Mouse (Mus musculus): ENCODE results near the gene Clip1. TPM values are rescaled to one million over a fixed set of nuclear protein-coding genes. Genes with fewer than 3 reads are reported as not detected.
A peak's percentile ranks its signal among the peaks of the same experiment; 100 is the strongest.

The Clip1 gene
- total and polyA plus RNA-seq, 2 experiments from 2014 or later, result 58.0 to 68.6 TPM

- no peaks in the 10 kb centered on the region for H3K9me3 ChIP-seq (ENCODE audit: low read length)
- DNase-seq (ENCODE audit: low spot score) (no peak), ATAC-seq (no peak)
- no peak overlapping the region for H3K4me3 ChIP-seq (ENCODE audit: low read length)
- WGBS, result 95% methylated on average over 17 of the region's 17 CpGs
- no peak for TF ChIP-seq CTCF (IDR thresholded peaks at IDR 0.05; ENCODE audit: low read depth)
- H3K4me1 ChIP-seq (ENCODE audit: insufficient read depth, low read length), result no peaks in the 10 kb centered on the region
- H3K27me3 ChIP-seq (ENCODE audit: insufficient read depth, low read length), result no peaks in the 10 kb centered on the region
- peaks cover 36% of the 10 kb centered on the region for H3K36me3 ChIP-seq (ENCODE audit: insufficient read depth, low read length)
- H3K27ac ChIP-seq, result no peak overlapping the region
- H3K9ac ChIP-seq (replicated peaks; ENCODE audit: low read length), result no peak overlapping the region
- no peak overlapping the region for H3K4me2 ChIP-seq (ENCODE audit: low read depth, low read length)
Measured at GRCm38 (mm10) chr5:123642401-123642800, 42.0 kb downstream of the Clip1 start.

GRCm38 (mm10) chr5:123641259-123641900 lies 43.0 kb downstream of the Clip1 start:
- H3K9ac ChIP-seq (replicated peaks; ENCODE audit: low read length), result no peak overlapping the region
- TF ChIP-seq CTCF (IDR thresholded peaks at IDR 0.05; ENCODE audit: low read depth), result no peak
- ATAC-seq (no peak), DNase-seq (ENCODE audit: low spot score) (no peak)
- no peak overlapping the region for H3K4me3 ChIP-seq (ENCODE audit: low read length)
- H3K36me3 ChIP-seq (ENCODE audit: insufficient read depth, low read length), result peaks cover 39% of the 10 kb centered on the region
- H3K4me2 ChIP-seq (ENCODE audit: low read depth, low read length), result no peak overlapping the region
- no peaks in the 10 kb centered on the region for H3K4me1 ChIP-seq (ENCODE audit: insufficient read depth, low read length)
- no peaks in the 10 kb centered on the region for H3K9me3 ChIP-seq (ENCODE audit: low read length)
- no peak overlapping the region for H3K27ac ChIP-seq
- no peaks in the 10 kb centered on the region for H3K27me3 ChIP-seq (ENCODE audit: insufficient read depth, low read length)
- 87% methylated on average over 7 of the region's 7 CpGs for WGBS

- Histone ChIP-seq H3K9ac (replicated peaks; ENCODE audit: low read length) (no peak overlapping the region), H3K4me1 (ENCODE audit: insufficient read depth, low read length) (no peaks in the 10 kb centered on the region), H3K4me2 (ENCODE audit: low read depth, low read length) (no peak overlapping the region), H3K36me3 (ENCODE audit: insufficient read depth, low read length) (peaks cover 40% of the 10 kb centered on the region), H3K9me3 (ENCODE audit: low read length) (no peaks in the 10 kb centered on the region), H3K27me3 (ENCODE audit: insufficient read depth, low read length) (no peaks in the 10 kb centered on the region), H3K27ac (no peak overlapping the region), H3K4me3 (ENCODE audit: low read length) (no peak overlapping the region)
- 89% methylated on average over 9 of the region's 9 CpGs for WGBS
- DNase-seq (ENCODE audit: low spot score) (no peak), ATAC-seq (no peak)
- TF ChIP-seq CTCF (IDR thresholded peaks at IDR 0.05; ENCODE audit: low read depth), result no peak
Measured at GRCm38 (mm10) chr5:123640181-123640580, 44.2 kb downstream of the Clip1 start.

GRCm38 (mm10) chr5:123631210-123631609 lies 53.2 kb downstream of the Clip1 start:
- 94% methylated on average over 10 of the region's 10 CpGs for WGBS
- H3K4me3 ChIP-seq (ENCODE audit: low read length), result no peak overlapping the region
- DNase-seq (ENCODE audit: low spot score) (no peak), ATAC-seq (no peak)
- no peak overlapping the region for H3K9ac ChIP-seq (replicated peaks; ENCODE audit: low read length)
- H3K4me2 ChIP-seq (ENCODE audit: low read depth, low read length), result no peak overlapping the region
- no peaks in the 10 kb centered on the region for H3K27me3 ChIP-seq (ENCODE audit: insufficient read depth, low read length)
- TF ChIP-seq CTCF (IDR thresholded peaks at IDR 0.05; ENCODE audit: low read depth), result no peak
- H3K9me3 ChIP-seq (ENCODE audit: low read length), result no peaks in the 10 kb centered on the region
- H3K4me1 ChIP-seq (ENCODE audit: insufficient read depth, low read length), result no peaks in the 10 kb centered on the region
- H3K36me3 ChIP-seq (ENCODE audit: insufficient read depth, low read length), result peaks cover 23% of the 10 kb centered on the region
- no peak overlapping the region for H3K27ac ChIP-seq

DNA sequence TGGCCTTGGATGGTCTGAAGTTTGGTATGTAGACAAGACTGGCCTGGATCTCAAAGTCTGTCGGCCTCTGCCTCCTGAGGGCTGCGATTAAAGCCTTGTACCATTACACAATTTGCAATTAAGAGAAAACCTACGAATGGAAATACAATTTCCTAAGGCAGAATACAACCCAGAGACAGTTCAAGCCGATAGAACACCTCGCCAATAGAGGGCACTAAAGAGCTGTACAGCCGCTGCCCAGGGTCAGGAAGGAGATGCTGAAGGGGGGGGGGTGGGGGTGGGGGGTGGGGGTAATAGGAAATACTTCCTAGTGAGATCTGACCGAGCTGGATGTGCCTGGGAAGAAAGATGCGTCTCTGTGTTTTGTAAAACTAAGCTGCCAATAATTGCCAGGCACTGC lies 57.8 kb downstream of the Clip1 start:
- H3K9me3 ChIP-seq (ENCODE audit: low read length), result no peaks in the 10 kb centered on the region
- no peaks in the 10 kb centered on the region for H3K27me3 ChIP-seq (ENCODE audit: insufficient read depth, low read length)
- H3K9ac ChIP-seq (replicated peaks; ENCODE audit: low read length), result no peak overlapping the region
- ATAC-seq, result no peak
- 27% methylated on average over 7 of the region's 8 CpGs for WGBS
- H3K36me3 ChIP-seq (ENCODE audit: insufficient read depth, low read length), result peaks cover 33% of the 10 kb centered on the region
- H3K4me1 ChIP-seq (ENCODE audit: insufficient read depth, low read length), result no peaks in the 10 kb centered on the region
- no peak overlapping the region for H3K4me2 ChIP-seq (ENCODE audit: low read depth, low read length)
- H3K4me3 ChIP-seq (ENCODE audit: low read length), result no peak overlapping the region
- peak; percentile 79 for DNase-seq (ENCODE audit: low spot score)
- peak; percentile 68 for TF ChIP-seq CTCF (IDR thresholded peaks at IDR 0.05; ENCODE audit: low read depth)
- H3K27ac ChIP-seq, result no peak overlapping the region

DNA sequence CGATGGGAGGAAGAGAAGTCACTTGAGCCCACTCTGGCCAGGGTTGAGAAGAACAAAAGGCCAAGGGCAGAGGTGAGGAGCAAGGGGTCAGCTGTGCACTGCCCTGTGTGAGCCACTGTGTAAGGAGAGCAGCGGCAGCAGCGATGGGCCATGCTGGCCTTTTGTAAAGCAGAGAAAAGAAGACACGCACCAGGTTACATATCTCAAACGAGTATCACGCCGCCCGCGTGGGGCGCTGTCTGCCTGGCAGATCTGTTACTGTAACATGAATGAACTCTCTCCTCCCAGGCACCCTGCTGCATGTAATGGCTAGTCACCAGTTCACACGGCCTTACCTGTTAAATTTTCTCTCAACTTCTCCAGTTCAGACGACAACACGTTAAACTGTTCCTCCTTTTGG lies 62.0 kb downstream of the Clip1 start:
- Histone ChIP-seq H3K4me2 (ENCODE audit: low read depth, low read length) (no peak overlapping the region), H3K4me3 (ENCODE audit: low read length) (no peak overlapping the region), H3K27me3 (ENCODE audit: insufficient read depth, low read length) (no peaks in the 10 kb centered on the region), H3K9ac (replicated peaks; ENCODE audit: low read length) (no peak overlapping the region), H3K27ac (no peak overlapping the region), H3K4me1 (ENCODE audit: insufficient read depth, low read length) (no peaks in the 10 kb centered on the region), H3K9me3 (ENCODE audit: low read length) (no peaks in the 10 kb centered on the region), H3K36me3 (ENCODE audit: insufficient read depth, low read length) (peaks cover 36% of the 10 kb centered on the region)
- DNase-seq (ENCODE audit: low spot score) (peak; percentile 69), ATAC-seq (no peak)
- 39% methylated on average over 13 of the region's 13 CpGs for WGBS
- TF ChIP-seq CTCF (IDR thresholded peaks at IDR 0.05; ENCODE audit: low read depth), result peak; percentile 67

DNA sequence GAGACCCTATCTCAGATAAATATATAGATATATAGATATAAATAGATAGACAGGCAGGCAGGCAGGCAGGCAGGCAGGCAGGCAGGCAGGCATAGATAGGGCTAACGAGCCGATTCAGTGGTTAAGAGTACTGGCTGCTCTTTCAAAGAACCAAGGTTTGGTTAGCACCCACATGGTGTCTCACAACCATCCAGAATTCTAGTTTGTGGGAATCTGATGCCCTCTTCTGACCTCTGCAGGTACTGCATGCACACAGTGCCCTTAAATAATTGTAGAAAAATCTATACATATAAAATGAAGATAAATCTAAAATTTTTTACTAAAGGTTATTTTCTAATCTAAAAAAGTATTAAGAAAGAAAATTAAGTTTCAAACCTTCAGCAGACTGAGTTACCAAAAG lies 65.9 kb downstream of the Clip1 start:
- TF ChIP-seq CTCF (IDR thresholded peaks at IDR 0.05; ENCODE audit: low read depth), result peak; percentile 60
- Histone ChIP-seq H3K36me3 (ENCODE audit: insufficient read depth, low read length) (peaks cover 62% of the 10 kb centered on the region), H3K9me3 (ENCODE audit: low read length) (no peaks in the 10 kb centered on the region), H3K4me2 (ENCODE audit: low read depth, low read length) (no peak overlapping the region), H3K9ac (replicated peaks; ENCODE audit: low read length) (no peak overlapping the region), H3K4me1 (ENCODE audit: insufficient read depth, low read length) (no peaks in the 10 kb centered on the region), H3K27ac (no peak overlapping the region), H3K27me3 (ENCODE audit: insufficient read depth, low read length) (no peaks in the 10 kb centered on the region), H3K4me3 (ENCODE audit: low read length) (no peak overlapping the region)
- DNase-seq (ENCODE audit: low spot score) (peak; percentile 39), ATAC-seq (no peak)
- WGBS, result 72% methylated on average over 2 of the region's 2 CpGs

Data from hindbrain, postnatal 0 days (tissue).